6 mouse cellular contexts compared by ENCODE assay signal in genomic region chr8:3768641-3769040, GRCm38 (mm10). TPM values are rescaled to one million over a fixed set of nuclear protein-coding genes. Genes with fewer than 3 reads are reported as not detected.
"Had no signal": no experiment of that assay in that cellular context is flagged by ENCODE, and none has a peak within 500 bp of the region (broad histone marks: within the 10 kb centered on the region; RNA-seq: fewer than 3 reads in every experiment).

No protein-coding gene starts in this region.

RNA-seq across cellular contexts. Expression of gene Cd209a, which starts 19.9 kb away (rescaled TPM):
- polyA plus RNA-seq: neural tube, embryonic 13.5 days; neural tube, embryonic 14.5 days; neural tube, embryonic 15.5 days; stomach, embryonic 14.5 days; testis, adult 2 months had no signal

RNA-seq across cellular contexts. Expression of gene Clec4g, which starts 48.2 kb away (rescaled TPM):
- polyA plus RNA-seq: neural tube, embryonic 13.5 days; neural tube, embryonic 14.5 days; neural tube, embryonic 15.5 days; small intestine, adult 2 months; stomach, embryonic 14.5 days had no signal
